Mouse (Mus musculus) midbrain, postnatal 0 days (tissue): Measurements from ENCODE around the gene Mrps7. TPM values are rescaled to one million over a fixed set of nuclear protein-coding genes. Genes with fewer than 3 reads are reported as not detected.
"Not testable (repeated sequence)": the region's sequence is repeated elsewhere in the genome, so short reads cannot be mapped to it uniquely, and the experiment has no call there.

Experiments used
- ATAC-seq: fragments of 200-750 bp; cut with Nextera tagmentation; 2 replicates; pipeline ENCODE4 v1.8.0; 2017; ENCODE audit warnings: moderate number of reproducible peaks, mild to moderate bottlenecking, moderate TSS enrichment, moderate library complexity; ENCODE audit not compliant: low FRiP score
- DNase-seq: peaks from one replicate; pipeline ENCODE4 v3.0.0-alpha.2; 2015; ENCODE audit warnings: low spot score
- H3K27ac ChIP-seq: fragments of 300-500 bp; sonication (generic); 2 replicates; pipeline ENCODE4 v1.5.1; 2014; ENCODE audit warnings: low read depth, mild to moderate bottlenecking, low read length, mixed read lengths
- H3K27me3 ChIP-seq: fragments of 300-500 bp; sonication (generic); 2 replicates; pipeline ENCODE4 v1.6.1; 2014; ENCODE audit warnings: low read length, control low read depth, mixed read lengths; ENCODE audit not compliant: insufficient read depth
- H3K36me3 ChIP-seq: fragments of 300-500 bp; sonication (generic); 2 replicates; pipeline ENCODE4 v1.6.1; 2014; ENCODE audit warnings: low read length, control low read depth, mixed read lengths; ENCODE audit not compliant: insufficient read depth
- H3K4me1 ChIP-seq: fragments of 300-500 bp; sonication (generic); 2 replicates; pipeline ENCODE4 v1.6.1; 2014; ENCODE audit warnings: mild to moderate bottlenecking, control low read depth, antibody characterized with exemption, low read length, mixed read lengths; ENCODE audit not compliant: insufficient read depth
- H3K4me2 ChIP-seq: fragments of 300-500 bp; sonication (generic); 2 replicates; pipeline ENCODE4 v1.6.1; 2014; ENCODE audit warnings: low read depth, mild to moderate bottlenecking, low read length, mixed read lengths; ENCODE audit not compliant: poor library complexity, severe bottlenecking
- H3K4me3 ChIP-seq: fragments of 300-500 bp; sonication (generic); 2 replicates; pipeline ENCODE4 v1.5.1; 2014; ENCODE audit warnings: low read depth, mild to moderate bottlenecking, low read length, moderate library complexity
- H3K9ac ChIP-seq: fragments of 300-500 bp; sonication (generic); replicated peaks from 2 replicates; pipeline ENCODE4 v1.6.1; 2014; ENCODE audit warnings: mild to moderate bottlenecking, low read length, moderate library complexity, mixed read lengths; ENCODE audit not compliant: poor library complexity, severe bottlenecking
- H3K9me3 ChIP-seq: fragments of 300-500 bp; sonication (generic); 2 replicates; pipeline ENCODE4 v1.6.1; 2016; ENCODE audit warnings: low read length, control low read depth
- CTCF ChIP-seq: IDR thresholded peaks from 2 replicates; pipeline ENCODE4 v1.5.1; 2016; ENCODE audit warnings: antibody characterized with exemption, mild to moderate bottlenecking
- WGBS: fragments of 180-500 bp; shearing (Covaris S2); extraction: QIAGEN DNeasy Blood & Tissue Kit; methylation state at CpG from one replicate; pipeline ENCODE4 v1.1.7; 2014; 5-methylcytosine and 5-hydroxymethylcytosine counted together
- polyA plus RNA-seq: library from polyadenylated mRNA; unstranded; fragments of >200 nt; fragmentation: Nextera tagmentation; extraction: Ambion mirVana; gene quantifications from 2 replicates; pipeline ENCODE4 v1.2.1, GENCODE M21; 2015
- total RNA-seq: library from RNA; depleted of rRNA; stranded (reverse); fragments of >200 nt; gene quantifications from 2 replicates; pipeline ENCODE4 v1.2.3, GENCODE M21; 2014

The Mrps7 gene
- total and polyA plus RNA-seq, 2 experiments from 2014 or later: 39.6 to 81.8 TPM

DNA sequence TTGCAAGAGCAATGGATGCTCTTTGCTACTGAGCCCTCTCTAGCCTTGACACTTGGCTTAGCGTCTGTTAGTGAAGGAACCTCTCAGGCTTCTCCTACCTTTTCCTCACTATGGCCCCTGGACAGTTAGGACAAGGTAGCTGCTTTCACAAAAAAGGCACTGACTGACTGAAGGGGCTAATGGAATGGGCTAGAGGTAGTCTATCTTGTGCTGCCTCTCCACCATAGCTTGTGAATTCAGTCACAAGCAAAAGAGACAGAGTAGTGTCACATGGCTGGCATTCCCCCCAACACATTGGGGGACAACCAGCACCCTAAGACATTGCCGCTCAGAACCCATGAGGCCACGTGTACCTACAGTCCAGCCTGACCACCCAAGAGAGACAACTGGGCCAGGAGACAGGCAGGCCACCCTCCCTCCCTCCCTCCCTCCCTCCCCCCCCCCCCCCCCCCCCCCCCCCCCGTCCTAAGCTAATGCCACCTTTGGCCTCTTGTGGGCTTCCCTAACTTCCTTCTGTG lies 36.6 kb downstream of the Mrps7 start:
- no peak overlapping the region for H3K9ac ChIP-seq
- no peaks in the 10 kb centered on the region for H3K4me1 ChIP-seq
- H3K4me3 ChIP-seq: no peak overlapping the region
- no peaks in the 10 kb centered on the region for H3K27me3 ChIP-seq
- peaks cover 10% of the 10 kb centered on the region; the same call in 1 of the 2 replicates for H3K36me3 ChIP-seq
- ATAC-seq: no peak
- TF ChIP-seq CTCF: no peak
- no peak overlapping the region for H3K27ac ChIP-seq
- DNase-seq: no peak
- 84% methylated on average over 3 of the region's 4 CpGs for WGBS
- H3K9me3 ChIP-seq: no peaks in the 10 kb centered on the region
- no peak overlapping the region for H3K4me2 ChIP-seq

DNA sequence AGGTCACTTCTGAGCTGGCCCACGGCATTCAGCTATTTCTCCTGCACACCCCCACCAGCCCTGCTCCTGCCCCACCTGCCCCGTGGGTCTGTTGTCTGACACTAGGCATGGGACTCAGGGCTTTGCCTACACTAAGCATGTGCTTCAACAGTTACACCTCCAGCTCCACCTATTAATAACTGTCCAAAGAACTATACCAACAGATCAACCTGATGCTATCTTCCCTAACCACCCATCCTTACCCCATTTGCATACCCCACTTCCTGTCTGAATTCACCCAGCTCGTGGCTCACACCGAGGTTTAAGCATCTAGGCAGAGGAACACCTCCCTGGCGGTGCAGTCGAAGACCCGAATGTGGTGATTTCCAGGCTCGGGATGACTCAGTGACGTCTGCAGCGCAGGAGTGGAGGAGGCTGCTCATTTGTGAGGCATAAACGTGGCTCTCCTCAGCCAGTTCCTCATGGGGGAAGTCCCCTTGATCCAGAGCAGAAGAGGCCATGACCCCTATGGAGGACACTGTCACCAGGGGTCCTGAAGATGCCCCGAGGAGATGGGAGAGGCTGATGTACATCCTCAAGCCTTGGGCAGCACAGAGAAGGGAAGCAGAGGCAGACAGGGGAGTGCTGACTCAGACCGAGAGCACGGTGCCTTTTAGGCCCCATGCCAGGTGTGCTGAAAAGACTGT lies 37.4 kb downstream of the Mrps7 start:
- WGBS: 57% methylated on average over 14 of the region's 14 CpGs
- Histone ChIP-seq H3K36me3 (peaks cover 10% of the 10 kb centered on the region; the same call in 1 of the 2 replicates), H3K9ac (no peak overlapping the region)

GRCm38 (mm10) chr11:115641664-115642036 lies 37.9 kb downstream of the Mrps7 start:
- no peak for TF ChIP-seq CTCF
- DNase-seq (no peak), ATAC-seq (no peak)
- Histone ChIP-seq H3K4me3 (no peak overlapping the region), H3K27ac (no peak overlapping the region), H3K4me1 (no peaks in the 10 kb centered on the region), H3K9ac (no peak overlapping the region), H3K4me2 (no peak overlapping the region), H3K36me3 (peaks cover 10% of the 10 kb centered on the region; the same call in 1 of the 2 replicates), H3K27me3 (no peaks in the 10 kb centered on the region), H3K9me3 (no peaks in the 10 kb centered on the region)
- 92% methylated on average over 4 of the region's 4 CpGs for WGBS

More for the DNA sequence above, 37.4 kb downstream of the Mrps7 start:
- H3K9me3 ChIP-seq: no peaks in the 10 kb centered on the region
- no peak overlapping the region for H3K4me3 ChIP-seq
- H3K27ac ChIP-seq: no peak overlapping the region
- no peak for TF ChIP-seq CTCF
- H3K4me1 ChIP-seq: no peaks in the 10 kb centered on the region
- H3K27me3 ChIP-seq: no peaks in the 10 kb centered on the region
- H3K4me2 ChIP-seq: no peak overlapping the region
- DNase-seq (no peak), ATAC-seq (no peak)

DNA sequence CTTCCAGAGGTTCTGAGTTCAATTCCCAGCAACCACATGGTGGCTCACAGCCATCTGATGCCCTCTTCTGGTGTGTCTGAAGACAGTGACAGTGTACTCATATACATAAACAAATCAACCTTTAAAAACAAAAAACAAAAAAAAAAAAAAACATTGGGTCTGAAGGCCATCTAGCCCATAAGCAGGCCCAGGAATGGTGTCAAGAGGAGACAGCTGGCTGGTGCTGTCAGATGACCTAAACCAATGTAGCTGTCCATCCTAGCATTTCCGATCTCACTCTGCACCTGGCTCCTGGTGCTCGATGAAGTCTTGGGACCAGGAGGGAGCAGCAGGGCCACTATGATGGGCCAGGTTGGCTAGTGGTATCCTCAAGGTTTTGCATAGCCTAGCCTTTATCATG lies 39.0 kb downstream of the Mrps7 start:
- TF ChIP-seq CTCF: no peak
- Histone ChIP-seq H3K4me3 (no peak overlapping the region), H3K36me3 (peaks cover 10% of the 10 kb centered on the region; the same call in 1 of the 2 replicates), H3K4me2 (no peak overlapping the region), H3K27me3 (no peaks in the 10 kb centered on the region), H3K27ac (no peak overlapping the region), H3K9me3 (no peaks in the 10 kb centered on the region), H3K4me1 (no peaks in the 10 kb centered on the region), H3K9ac (no peak overlapping the region)
- no peak for DNase-seq
- no peak for ATAC-seq
- WGBS: 98% methylated on average over 2 of the region's 2 CpGs

DNA sequence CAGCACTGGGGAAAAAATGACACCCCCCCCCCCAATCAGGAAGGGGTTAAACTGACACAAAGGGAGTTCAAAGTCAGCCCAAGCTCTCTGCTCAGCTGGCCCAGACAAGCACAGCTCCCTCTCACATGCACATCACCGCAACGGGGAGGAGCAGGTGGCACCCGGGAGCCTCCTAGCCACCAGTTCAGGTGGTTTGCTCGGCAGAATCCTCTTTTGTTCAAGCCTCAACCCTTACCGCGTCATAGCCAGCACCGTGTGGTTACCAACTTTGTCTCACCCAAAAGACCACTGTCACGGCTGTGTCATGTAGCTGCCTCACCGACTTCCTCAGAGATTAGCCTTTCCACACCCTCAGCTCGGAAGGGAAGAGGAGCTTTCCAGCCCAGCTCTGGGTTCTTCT lies 39.5 kb downstream of the Mrps7 start:
- Histone ChIP-seq H3K9me3 (no peaks in the 10 kb centered on the region), H3K36me3 (peaks cover 10% of the 10 kb centered on the region; the same call in 1 of the 2 replicates), H3K9ac (no peak overlapping the region), H3K27ac (no peak overlapping the region), H3K4me2 (no peak overlapping the region), H3K27me3 (no peaks in the 10 kb centered on the region), H3K4me1 (no peaks in the 10 kb centered on the region), H3K4me3 (no peak overlapping the region)
- no peak for TF ChIP-seq CTCF
- 80% methylated on average over 10 of the region's 10 CpGs for WGBS
- ATAC-seq (no peak), DNase-seq (no peak)

DNA sequence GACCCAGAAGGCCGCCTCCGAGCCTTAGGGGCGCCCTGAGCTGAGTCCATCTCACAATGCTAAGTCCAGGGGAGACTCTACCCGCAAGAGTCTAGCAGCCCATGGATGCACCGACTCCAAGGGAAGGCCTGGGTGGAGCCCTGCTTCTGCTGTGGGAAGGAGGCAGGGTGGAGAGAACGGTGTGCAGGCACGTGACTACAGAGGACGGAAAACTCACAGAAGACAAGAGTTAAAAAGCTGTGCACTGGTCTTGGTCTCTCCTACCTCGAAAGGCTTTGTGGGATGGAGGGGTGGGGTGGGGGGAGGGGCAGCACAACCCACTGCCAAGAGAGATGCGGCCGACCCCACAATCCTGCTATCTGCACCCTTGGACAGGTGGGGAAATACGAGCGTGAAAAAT lies 40.6 kb downstream of the Mrps7 start:
- no peaks in the 10 kb centered on the region for H3K9me3 ChIP-seq
- peaks cover 13% of the 10 kb centered on the region; the same call in 1 of the 2 replicates for H3K36me3 ChIP-seq
- ATAC-seq (no peak), DNase-seq (no peak)
- H3K27me3 ChIP-seq: no peaks in the 10 kb centered on the region
- WGBS: 93% methylated on average over 13 of the region's 13 CpGs
- no peak overlapping the region for H3K4me2 ChIP-seq
- no peaks in the 10 kb centered on the region for H3K4me1 ChIP-seq
- H3K4me3 ChIP-seq: no peak overlapping the region
- no peak overlapping the region for H3K9ac ChIP-seq
- TF ChIP-seq CTCF: no peak
- H3K27ac ChIP-seq: no peak overlapping the region

DNA sequence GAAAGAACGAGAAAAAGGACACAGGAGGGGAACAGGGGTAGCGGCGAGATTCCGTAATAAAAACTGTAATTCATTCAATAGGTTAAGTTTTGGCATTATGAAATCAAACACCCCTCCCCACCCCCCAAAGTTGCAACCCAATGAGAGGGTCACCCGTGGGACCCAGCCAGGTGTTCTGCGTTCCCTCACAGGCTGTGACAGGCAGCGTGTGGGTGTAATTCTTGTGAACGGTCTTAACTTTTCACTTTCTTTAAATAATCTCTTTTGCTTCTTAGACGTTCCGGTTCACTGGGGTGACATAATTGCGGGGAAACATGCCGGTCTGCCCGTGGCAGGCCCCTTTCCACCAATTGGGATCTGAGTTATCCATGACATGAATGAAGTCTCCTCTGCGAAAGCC lies 41.8 kb downstream of the Mrps7 start:
- 85% methylated on average over 14 of the region's 14 CpGs for WGBS
- not testable (repeated sequence) for ATAC-seq

More for the DNA sequence above, 41.8 kb downstream of the Mrps7 start:
- H3K27me3 ChIP-seq, H3K9ac ChIP-seq, H3K4me1 ChIP-seq, H3K27ac ChIP-seq, H3K4me2 ChIP-seq, DNase-seq, H3K9me3 ChIP-seq, H3K4me3 ChIP-seq: not testable (repeated sequence)
- H3K36me3 ChIP-seq: peaks cover 13% of the 10 kb centered on the region; the same call in 1 of the 2 replicates
